Mouse (Mus musculus): ENCODE data around the gene Tmem150c. TPM values are rescaled to one million over a fixed set of nuclear protein-coding genes. Genes with fewer than 3 reads are reported as not detected.
A peak's percentile ranks its signal among the peaks of the same experiment; 100 is the strongest.

Tmem150c gene
- polyA plus RNA-seq, 1 experiment from 2014 or later: 3.8 TPM

GRCm38 (mm10) chr5:100079931-100080275 lies 79.7 kb downstream of the Tmem150c start:
- Histone ChIP-seq H3K27ac (no peak overlapping the region), H3K36me3 (no peaks in the 10 kb centered on the region), H3K4me1 (replicated peaks) (peaks cover 19% of the 10 kb centered on the region), H3K27me3 (ENCODE audit: insufficient read depth, poor library complexity, severe bottlenecking) (no peaks in the 10 kb centered on the region; the same call in 1 of the 2 replicates), H3K4me3 (no peak overlapping the region), H3K9me3 (no peaks in the 10 kb centered on the region)
- WGBS: 85% methylated on average over 8 of the region's 8 CpGs
- DNase-seq (ENCODE audit: low spot score): no peak

GRCm38 (mm10) chr5:100079040-100079930 lies 80.3 kb downstream of the Tmem150c start:
- Histone ChIP-seq H3K4me3 (peak overlapping the region; percentile 50), H3K27me3 (ENCODE audit: insufficient read depth, poor library complexity, severe bottlenecking) (no peaks in the 10 kb centered on the region; the same call in 1 of the 2 replicates), H3K27ac (peak overlapping the region; percentile 82), H3K4me1 (replicated peaks) (peaks cover 19% of the 10 kb centered on the region), H3K9me3 (no peaks in the 10 kb centered on the region), H3K36me3 (no peaks in the 10 kb centered on the region)
- peak; percentile 35 for DNase-seq (ENCODE audit: low spot score)
- 28% methylated on average over 36 of the region's 36 CpGs for WGBS

GRCm38 (mm10) chr5:100074571-100074970 lies 85.0 kb downstream of the Tmem150c start:
- WGBS: 56% methylated on average over 4 of the region's 4 CpGs
- H3K36me3 ChIP-seq: peaks cover 33% of the 10 kb centered on the region

GRCm38 (mm10) chr5:100072557-100072956 lies 87.1 kb downstream of the Tmem150c start:
- 93% methylated on average over 9 of the region's 9 CpGs for WGBS
- Histone ChIP-seq H3K4me1 (replicated peaks) (no peaks in the 10 kb centered on the region), H3K9me3 (no peaks in the 10 kb centered on the region), H3K27me3 (ENCODE audit: insufficient read depth, poor library complexity, severe bottlenecking) (no peaks in the 10 kb centered on the region), H3K36me3 (peaks cover 49% of the 10 kb centered on the region), H3K4me3 (no peak overlapping the region), H3K27ac (no peak overlapping the region)
- DNase-seq (ENCODE audit: low spot score): no peak

More at GRCm38 (mm10) chr5:100074571-100074970, 85.0 kb downstream of the Tmem150c start:
- H3K4me1 ChIP-seq (replicated peaks): peaks cover 15% of the 10 kb centered on the region
- no peak overlapping the region for H3K27ac ChIP-seq
- H3K4me3 ChIP-seq: no peak overlapping the region
- H3K27me3 ChIP-seq (ENCODE audit: insufficient read depth, poor library complexity, severe bottlenecking): no peaks in the 10 kb centered on the region; the same call in 1 of the 2 replicates
- no peaks in the 10 kb centered on the region for H3K9me3 ChIP-seq
- DNase-seq (ENCODE audit: low spot score): no peak

GRCm38 (mm10) chr5:100071541-100071940 lies 88.1 kb downstream of the Tmem150c start:
- H3K27me3 ChIP-seq (ENCODE audit: insufficient read depth, poor library complexity, severe bottlenecking): no peaks in the 10 kb centered on the region
- no peaks in the 10 kb centered on the region for H3K4me1 ChIP-seq (replicated peaks)
- DNase-seq (ENCODE audit: low spot score): no peak
- peaks cover 60% of the 10 kb centered on the region for H3K36me3 ChIP-seq
- no peak overlapping the region for H3K4me3 ChIP-seq
- no peak overlapping the region for H3K27ac ChIP-seq
- 88% methylated on average over 5 of the region's 5 CpGs for WGBS
- H3K9me3 ChIP-seq: no peaks in the 10 kb centered on the region

- H3K27ac ChIP-seq: no peak overlapping the region
- no peaks in the 10 kb centered on the region for H3K4me1 ChIP-seq (replicated peaks)
- H3K9me3 ChIP-seq: no peaks in the 10 kb centered on the region
- peak; percentile 86 for DNase-seq (ENCODE audit: low spot score)
- H3K4me3 ChIP-seq: no peak overlapping the region
- H3K27me3 ChIP-seq (ENCODE audit: insufficient read depth, poor library complexity, severe bottlenecking): no peaks in the 10 kb centered on the region
- WGBS: 29% methylated on average over 3 of the region's 3 CpGs
- H3K36me3 ChIP-seq: peaks cover 67% of the 10 kb centered on the region
These were observed 89.4 kb downstream of the Tmem150c start for GRCm38 (mm10) chr5:100070255-100070654.

- Histone ChIP-seq H3K4me3 (no peak overlapping the region), H3K9me3 (no peaks in the 10 kb centered on the region), H3K4me1 (replicated peaks) (no peaks in the 10 kb centered on the region), H3K27ac (no peak overlapping the region), H3K27me3 (ENCODE audit: insufficient read depth, poor library complexity, severe bottlenecking) (no peaks in the 10 kb centered on the region), H3K36me3 (peaks cover 75% of the 10 kb centered on the region)
- 88% methylated on average over 2 of the region's 2 CpGs for WGBS
- DNase-seq (ENCODE audit: low spot score): no peak
These were observed 90.1 kb downstream of the Tmem150c start for GRCm38 (mm10) chr5:100069526-100069925.

GRCm38 (mm10) chr5:100067579-100067978 lies 92.0 kb downstream of the Tmem150c start:
- Histone ChIP-seq H3K36me3 (peaks cover 76% of the 10 kb centered on the region), H3K4me1 (replicated peaks) (no peaks in the 10 kb centered on the region), H3K27ac (no peak overlapping the region), H3K27me3 (ENCODE audit: insufficient read depth, poor library complexity, severe bottlenecking) (no peaks in the 10 kb centered on the region), H3K9me3 (no peaks in the 10 kb centered on the region), H3K4me3 (no peak overlapping the region)
- DNase-seq (ENCODE audit: low spot score): no peak
- WGBS: 94% methylated on average over 16 of the region's 16 CpGs

GRCm38 (mm10) chr5:100060876-100061275 lies 98.7 kb downstream of the Tmem150c start:
- Histone ChIP-seq H3K36me3 (peaks cover 70% of the 10 kb centered on the region), H3K4me3 (no peak overlapping the region), H3K9me3 (no peaks in the 10 kb centered on the region), H3K27ac (no peak overlapping the region), H3K27me3 (ENCODE audit: insufficient read depth, poor library complexity, severe bottlenecking) (no peaks in the 10 kb centered on the region), H3K4me1 (replicated peaks) (peaks cover 18% of the 10 kb centered on the region)
- 96% methylated on average over 14 of the region's 14 CpGs for WGBS
- no peak for DNase-seq (ENCODE audit: low spot score)

- Histone ChIP-seq H3K4me3 (no peak overlapping the region), H3K27me3 (ENCODE audit: insufficient read depth, poor library complexity, severe bottlenecking) (no peaks in the 10 kb centered on the region), H3K27ac (no peak overlapping the region), H3K4me1 (replicated peaks) (peaks cover 28% of the 10 kb centered on the region), H3K9me3 (no peaks in the 10 kb centered on the region), H3K36me3 (peaks cover 54% of the 10 kb centered on the region)
- WGBS: 63% methylated on average over 6 of the region's 6 CpGs
- no peak for DNase-seq (ENCODE audit: low spot score)
These were observed 100.3 kb downstream of the Tmem150c start for GRCm38 (mm10) chr5:100059326-100059725.

GRCm38 (mm10) chr5:100058729-100059128 lies 100.9 kb downstream of the Tmem150c start:
- Histone ChIP-seq H3K4me1 (replicated peaks) (peaks cover 32% of the 10 kb centered on the region), H3K4me3 (no peak overlapping the region), H3K9me3 (no peaks in the 10 kb centered on the region), H3K36me3 (peaks cover 48% of the 10 kb centered on the region), H3K27me3 (ENCODE audit: insufficient read depth, poor library complexity, severe bottlenecking) (no peaks in the 10 kb centered on the region), H3K27ac (no peak overlapping the region)
- WGBS: 69% methylated on average over 6 of the region's 6 CpGs
- DNase-seq (ENCODE audit: low spot score): no peak

- no peaks in the 10 kb centered on the region for H3K27me3 ChIP-seq (ENCODE audit: insufficient read depth, poor library complexity, severe bottlenecking)
These were observed 102.0 kb downstream of the Tmem150c start for GRCm38 (mm10) chr5:100057461-100058209.

GRCm38 (mm10) chr5:100055866-100056369 lies 103.7 kb downstream of the Tmem150c start:
- Histone ChIP-seq H3K4me1 (replicated peaks) (peaks cover 32% of the 10 kb centered on the region), H3K36me3 (peaks cover 39% of the 10 kb centered on the region), H3K4me3 (no peak overlapping the region), H3K9me3 (no peaks in the 10 kb centered on the region), H3K27me3 (ENCODE audit: insufficient read depth, poor library complexity, severe bottlenecking) (no peaks in the 10 kb centered on the region), H3K27ac (no peak overlapping the region)
- DNase-seq (ENCODE audit: low spot score): no peak
- 95% methylated on average over 5 of the region's 5 CpGs for WGBS

More at GRCm38 (mm10) chr5:100057461-100058209, 102.0 kb downstream of the Tmem150c start:
- H3K4me1 ChIP-seq (replicated peaks): peaks cover 32% of the 10 kb centered on the region
- no peak overlapping the region for H3K27ac ChIP-seq
- no peaks in the 10 kb centered on the region for H3K9me3 ChIP-seq
- H3K4me3 ChIP-seq: no peak overlapping the region
- peaks cover 43% of the 10 kb centered on the region for H3K36me3 ChIP-seq
- DNase-seq (ENCODE audit: low spot score): no peak
- WGBS: 92% methylated on average over 14 of the region's 15 CpGs

All from hindbrain, embryonic 10.5 days (tissue).